Mouse (Mus musculus): ENCODE measurements around the gene Cep19.

DNA sequence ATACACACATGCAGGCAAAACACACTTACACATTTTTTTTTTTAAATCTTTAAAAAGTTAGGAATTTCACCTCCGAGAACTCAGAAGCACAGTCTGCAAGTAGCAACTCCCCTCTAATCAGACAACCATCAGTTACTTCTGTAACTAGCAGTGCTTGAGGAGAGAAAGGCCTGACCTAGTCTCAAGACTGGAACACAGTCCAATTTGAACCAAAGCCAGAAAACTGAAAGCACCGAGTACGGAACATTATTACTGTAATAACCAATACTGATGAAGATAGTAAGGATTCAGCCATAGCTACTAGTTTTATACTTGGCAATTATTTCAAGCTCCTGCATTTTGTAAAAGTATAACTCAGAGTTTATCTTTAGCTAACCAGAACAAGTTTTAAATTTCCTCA, 23.2 kb upstream of the Cep19 start:
- no peak for TF ChIP-seq POLR2A (IDR thresholded peaks at IDR 0.05; ENCODE audit: insufficient read depth, low read length)
- TF ChIP-seq CTCF (IDR thresholded peaks at IDR 0.05; ENCODE audit: low read depth, low read length): no peak
- TF ChIP-seq EP300 (IDR thresholded peaks at IDR 0.05; ENCODE audit: insufficient read depth, low read depth, low read length): no peak
